Mouse (Mus musculus): ENCODE results near the gene Efemp1.

Efemp1 gene

DNA sequence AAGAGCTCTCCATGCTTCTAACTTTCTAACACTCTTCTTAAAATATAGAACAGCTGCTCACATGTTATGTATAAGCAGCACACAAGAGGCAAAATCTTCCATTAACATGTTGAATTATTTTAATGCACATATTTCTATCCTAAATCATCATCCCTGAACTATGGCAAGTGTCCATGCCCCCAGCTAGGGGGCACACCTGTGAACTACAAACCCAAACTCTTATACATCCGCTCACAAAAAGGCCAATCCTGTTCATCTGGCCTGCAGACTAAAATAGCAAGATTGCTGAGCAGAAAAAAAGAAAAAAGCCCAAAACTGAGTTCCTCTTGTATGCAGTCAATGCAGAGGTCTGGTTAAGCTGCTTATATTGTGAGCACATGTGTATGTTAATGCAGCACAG is 86.6 kb downstream of the Efemp1 start:
- no peak for DNase-seq

DNA sequence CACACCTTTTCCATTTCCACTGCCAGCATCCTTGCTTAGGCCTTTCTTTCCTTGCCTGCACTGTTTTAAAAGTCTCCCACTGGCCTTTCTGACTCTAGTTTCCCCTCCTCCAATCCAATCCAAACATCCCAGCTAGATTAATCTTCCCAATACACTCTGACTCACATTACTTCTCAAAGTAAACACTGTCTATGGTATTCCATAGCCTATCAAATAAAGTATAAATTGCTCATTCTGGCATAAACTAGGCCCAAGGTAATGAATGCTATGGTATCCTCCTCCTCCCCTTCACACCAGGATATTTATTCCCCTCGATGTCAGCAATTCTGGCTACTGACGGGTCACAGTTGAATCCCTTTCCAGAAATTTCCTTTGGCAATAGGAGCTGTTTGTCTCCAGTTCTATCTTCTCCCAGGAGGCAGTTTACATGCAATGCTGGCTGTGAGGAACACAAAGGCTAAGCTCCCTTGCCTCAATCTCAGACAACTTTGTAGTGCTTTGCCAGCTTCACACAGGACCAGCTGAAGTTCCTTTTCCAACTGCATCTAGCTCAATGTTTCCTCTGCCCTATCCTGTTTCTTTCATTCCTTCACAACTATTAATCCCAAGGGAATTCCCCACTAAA is 98.7 kb downstream of the Efemp1 start:
- DNase-seq = no peak

DNA sequence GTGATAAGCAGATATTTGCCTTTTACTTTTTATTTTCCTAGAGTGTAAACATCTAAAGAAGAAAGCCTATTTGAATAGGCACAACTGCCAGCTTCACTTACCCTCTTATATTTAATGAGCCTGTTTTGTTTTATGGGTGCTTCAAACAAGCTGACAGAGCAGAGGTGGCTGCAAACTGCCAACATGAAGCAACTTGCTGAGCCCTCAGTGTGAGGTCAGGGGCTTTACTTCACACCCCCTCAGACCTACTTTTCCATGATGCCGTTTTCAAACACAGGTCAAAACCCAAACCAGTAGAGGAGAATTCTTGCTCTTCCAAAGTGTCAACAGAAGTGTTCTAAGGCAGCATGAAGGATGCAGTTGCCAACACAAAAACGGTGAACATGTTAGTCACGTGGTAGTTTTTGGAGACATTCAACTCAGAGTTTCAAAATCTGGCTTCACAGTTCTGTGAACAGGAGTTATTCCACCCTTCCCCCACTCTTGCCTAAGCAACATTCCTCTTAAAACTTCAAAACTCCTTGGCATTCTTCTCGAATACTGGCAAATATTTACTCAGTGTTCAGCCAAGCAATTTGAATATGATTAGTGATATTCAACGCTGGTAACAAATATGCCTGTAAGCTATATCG is 101.8 kb downstream of the Efemp1 start:
- peak; percentile 44 to 84 for DNase-seq

DNA sequence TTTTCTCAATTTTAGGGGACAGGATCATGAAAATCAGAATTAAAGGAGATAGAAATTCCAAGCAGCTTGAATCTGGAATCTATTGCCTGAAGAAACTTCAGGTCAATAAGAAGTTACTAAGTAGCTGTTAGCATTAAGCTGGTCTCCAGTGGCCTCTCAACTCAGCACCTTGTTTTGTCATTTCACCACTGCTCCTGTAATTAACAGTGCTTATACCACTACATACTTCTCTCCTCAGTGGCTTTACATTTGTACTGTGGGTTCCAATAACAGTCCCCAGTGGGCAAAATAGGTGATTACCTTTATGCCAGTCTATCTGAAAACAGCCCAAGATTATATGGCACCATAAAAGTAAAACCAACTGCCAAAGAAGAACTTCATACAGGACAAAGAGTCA is 102.3 kb downstream of the Efemp1 start:
- no peak for DNase-seq

DNA sequence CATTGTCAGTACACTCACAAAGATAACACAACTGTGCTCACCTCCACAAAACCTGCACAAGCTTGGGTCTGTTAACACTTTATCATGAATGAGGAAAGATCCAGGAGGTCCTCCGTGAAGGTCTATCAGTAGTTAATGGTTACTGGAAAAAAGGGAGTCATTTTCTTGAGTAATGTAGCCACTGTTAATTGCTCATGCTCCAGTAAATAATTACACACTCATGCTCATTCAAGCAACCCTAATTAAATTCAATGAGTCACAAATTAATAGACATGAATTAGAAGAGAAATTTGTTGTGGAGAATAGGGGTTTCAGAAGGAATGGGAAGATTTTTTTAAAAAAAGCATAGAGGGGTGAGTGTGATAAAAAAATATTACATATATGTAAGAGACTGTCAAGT is 108.4 kb downstream of the Efemp1 start:
- DNase-seq = no peak

Data from kidney, adult 8-10 months (tissue).